Mouse (Mus musculus) lung, adult 2 months (tissue): ENCODE data around the gene Hist1h3a. TPM values are rescaled to one million over a fixed set of nuclear protein-coding genes. Genes with fewer than 3 reads are reported as not detected.

Experiments
- DNase-seq: peaks from one replicate; pipeline ENCODE4 v3.0.0; 2022
- H3K4me1 ChIP-seq: fragments of 200-500 bp; 2 replicates; pipeline ENCODE4 v1.6.1; 2011; ENCODE audit warnings: low read length; ENCODE audit not compliant: control insufficient read depth, insufficient read depth
- H3K4me3 ChIP-seq: fragments of 200-500 bp; replicated peaks from 2 replicates; pipeline ENCODE3; 2011; ENCODE audit warnings: low read depth, mild to moderate bottlenecking, control low read depth, low read length; ENCODE audit errors: extremely low read depth
- POLR2A ChIP-seq: fragments of 200-500 bp; IDR thresholded peaks from 2 replicates; pipeline ENCODE4 v1.6.1; 2011; ENCODE audit warnings: low read depth, mild to moderate bottlenecking, control low read depth, low read length, borderline replicate concordance; ENCODE audit errors: extremely low read depth
- WGBS: fragments of 180-500 bp; shearing (Covaris S2); methylation state at CpG from one replicate; pipeline ENCODE4 v1.1.7; 2018; 5-methylcytosine and 5-hydroxymethylcytosine counted together
- polyA plus RNA-seq: library from polyadenylated mRNA; depleted of rRNA; stranded (reverse); fragments of >200 nt; gene quantifications from 2 replicates; pipeline ENCODE4 v1.2.3, GENCODE M21; 2012; rRNA removed

Gene Hist1h3a
- polyA plus RNA-seq, 1 experiment = 3.1 TPM

DNA sequence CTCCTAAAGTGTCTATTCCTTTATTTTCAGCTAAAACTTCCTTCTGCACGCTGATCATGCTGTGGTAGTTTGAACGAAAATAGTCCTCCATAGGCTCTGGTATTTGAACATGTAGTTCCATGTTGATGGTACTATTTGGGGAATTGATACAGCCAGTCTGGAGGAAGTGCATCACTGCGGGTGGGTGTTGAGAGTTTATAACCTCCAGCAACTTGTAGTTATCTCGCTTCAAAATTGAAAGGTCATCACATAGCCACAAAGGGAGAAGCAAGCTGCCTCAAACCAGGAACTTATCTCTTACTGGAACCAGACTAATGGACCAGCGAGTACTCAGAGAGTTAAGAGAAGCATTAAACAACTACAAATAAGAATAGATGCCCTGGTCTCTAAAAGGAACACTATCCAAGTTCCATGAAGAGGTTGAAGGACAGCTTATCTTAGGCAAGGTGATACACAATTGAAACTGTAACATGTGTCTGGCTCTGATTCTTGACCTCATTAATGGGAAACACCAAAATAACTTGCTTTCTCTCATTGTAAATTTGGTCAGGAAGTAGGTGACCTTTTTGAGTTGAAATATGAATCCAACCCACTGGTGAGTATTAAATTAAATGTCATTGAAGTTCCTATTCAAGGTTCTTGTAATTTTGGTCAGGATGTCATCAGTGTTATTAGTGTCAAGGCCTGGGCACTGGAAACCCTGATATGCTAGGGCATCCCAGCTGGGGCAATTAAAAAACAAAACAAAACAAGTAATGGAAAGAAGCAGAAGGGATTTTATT, 45.7 kb downstream of the Hist1h3a start:
- Histone ChIP-seq H3K4me3 (no peak overlapping the region), H3K4me1 (no peaks in the 10 kb centered on the region)
- DNase-seq = no peak
- WGBS = 78% methylated on average over 5 of the region's 5 CpGs
- TF ChIP-seq POLR2A = no peak

Other genes starting within 250 kb of the Hist1h3a start
- 27.1 and 28.0 TPM in 2 replicates for gene Hist1h4h, start 231.3 kb downstream of the Hist1h3a start, polyA plus RNA-seq
- gene Hist1h2af, start 228.5 kb downstream of the Hist1h3a start, polyA plus RNA-seq = 28.7 and 47.1 TPM in 2 replicates
- 2.1 and 2.3 TPM in 2 replicates for gene Hist1h3g, start 227.0 kb downstream of the Hist1h3a start, polyA plus RNA-seq
- 0.66 and 0.87 TPM in 2 replicates for gene Hist1h2bh, start 219.0 kb downstream of the Hist1h3a start, polyA plus RNA-seq
- gene Hist1h3f, start 218.3 kb downstream of the Hist1h3a start, polyA plus RNA-seq = 1.3 and 1.7 TPM in 2 replicates
- 1.4 and 1.8 TPM in 2 replicates for gene Hist1h4f, start 210.7 kb downstream of the Hist1h3a start, polyA plus RNA-seq
- gene Hist1h1d, start 209.1 kb downstream of the Hist1h3a start, polyA plus RNA-seq = 0.10 and 0.12 TPM in 2 replicates
- 8.4 and 9.2 TPM in 2 replicates for gene Hist1h3e, start 200.0 kb downstream of the Hist1h3a start, polyA plus RNA-seq
- 1.8 and 2.3 TPM in 2 replicates for gene Hist1h2ae, start 191.2 kb downstream of the Hist1h3a start, polyA plus RNA-seq
- gene Hist1h2bg, start 191.0 kb downstream of the Hist1h3a start, polyA plus RNA-seq = 9.8 and 22.7 TPM in 2 replicates
- 2.7 and 3.4 TPM in 2 replicates for gene Hist1h2bf, start 188.2 kb downstream of the Hist1h3a start, polyA plus RNA-seq
- gene Hist1h2ad, start 188.0 kb downstream of the Hist1h3a start, polyA plus RNA-seq = 1.2 and 2.0 TPM in 2 replicates
- 2.6 and 4.5 TPM in 2 replicates for gene Hist1h3d, start 186.6 kb downstream of the Hist1h3a start, polyA plus RNA-seq
- 9.0 and 9.5 TPM in 2 replicates for gene Hist1h4d, start 180.8 kb downstream of the Hist1h3a start, polyA plus RNA-seq
- 2.7 and 3.0 TPM in 2 replicates for gene Hist1h2be, start 141.3 kb downstream of the Hist1h3a start, polyA plus RNA-seq
- gene Hist1h1e, start 139.8 kb downstream of the Hist1h3a start, polyA plus RNA-seq = 2.0 and 2.4 TPM in 2 replicates
- 0.45 and 0.61 TPM in 2 replicates for gene Hist1h2ac, start 78.4 kb downstream of the Hist1h3a start, polyA plus RNA-seq
- gene Hist1h2bc, start 78.2 kb downstream of the Hist1h3a start, polyA plus RNA-seq = 142 and 182 TPM in 2 replicates
- not detected in 2 replicates for gene Hist1h1t, start 66.6 kb downstream of the Hist1h3a start, polyA plus RNA-seq
- 6.3 and 6.8 TPM in 2 replicates for gene Hist1h4c, start 63.9 kb downstream of the Hist1h3a start, polyA plus RNA-seq
- 21.3 and 24.2 TPM in 2 replicates for gene Hfe, start 51.5 kb downstream of the Hist1h3a start, polyA plus RNA-seq
- gene Hist1h1c, start 23.6 kb downstream of the Hist1h3a start, polyA plus RNA-seq = 38.1 and 46.7 TPM in 2 replicates
- gene Hist1h3c, start 16.8 kb downstream of the Hist1h3a start, polyA plus RNA-seq = 1.2 and 2.9 TPM in 2 replicates
- gene Hist1h2bb, start 15.7 kb downstream of the Hist1h3a start, polyA plus RNA-seq = 2.5 and 2.6 TPM in 2 replicates
- gene Hist1h2ab, start 11.3 kb downstream of the Hist1h3a start, polyA plus RNA-seq = 2.0 and 3.9 TPM in 2 replicates
- 2.6 and 3.8 TPM in 2 replicates for gene Hist1h3b, start 10.1 kb downstream of the Hist1h3a start, polyA plus RNA-seq
- gene Hist1h4b, start 5.4 kb downstream of the Hist1h3a start, polyA plus RNA-seq = 2.5 and 2.8 TPM in 2 replicates
- gene Hist1h4a, start 1.2 kb downstream of the Hist1h3a start, polyA plus RNA-seq = 2.4 and 2.9 TPM in 2 replicates
- gene Hist1h1a, start 1.3 kb upstream of the Hist1h3a start, polyA plus RNA-seq = not detected in 2 replicates
- 0.07 TPM in 1 of 2 replicates, not detected in the other for gene Trim38, start 7.5 kb upstream of the Hist1h3a start, polyA plus RNA-seq
- 0.32 and 0.52 TPM in 2 replicates for gene Slc17a2, start 44.6 kb upstream of the Hist1h3a start, polyA plus RNA-seq
- 0.02 TPM in 1 of 2 replicates, not detected in the other for gene Slc17a3, start 77.0 kb upstream of the Hist1h3a start, polyA plus RNA-seq
- not detected in 2 replicates for gene Slc17a1, start 105.4 kb upstream of the Hist1h3a start, polyA plus RNA-seq
- 0.07 TPM in 1 of 2 replicates, not detected in the other for gene Slc17a4, start 152.6 kb upstream of the Hist1h3a start, polyA plus RNA-seq
- gene Hist1h2ba, start 171.8 kb upstream of the Hist1h3a start, polyA plus RNA-seq = not detected in 2 replicates
- not detected in 2 replicates for gene Hist1h2aa, start 172.1 kb upstream of the Hist1h3a start, polyA plus RNA-seq
- gene Scgn, start 228.8 kb upstream of the Hist1h3a start, polyA plus RNA-seq = not detected in 2 replicates